Mouse (Mus musculus) liver, adult 2 months (tissue): ENCODE measurements at regions not wholly inside any gene's neighbourhood (a gene's known extent, or its start where the extent isn't known, plus 50 kb on each side); places are given as distances from the start of the nearest gene placed in this dataset.

Experiments used
- CTCF ChIP-seq: fragments of 200-500 bp; IDR thresholded peaks from 2 replicates; pipeline ENCODE4 v1.5.1; 2011; ENCODE audit warnings: low read depth, low read length, control low read depth
- POLR2A ChIP-seq: fragments of 200-500 bp; IDR thresholded peaks from 2 replicates; pipeline ENCODE4 v1.6.1; 2011; ENCODE audit warnings: low read length, control low read depth; ENCODE audit not compliant: insufficient read depth; ENCODE audit errors: extremely low read depth

DNA sequence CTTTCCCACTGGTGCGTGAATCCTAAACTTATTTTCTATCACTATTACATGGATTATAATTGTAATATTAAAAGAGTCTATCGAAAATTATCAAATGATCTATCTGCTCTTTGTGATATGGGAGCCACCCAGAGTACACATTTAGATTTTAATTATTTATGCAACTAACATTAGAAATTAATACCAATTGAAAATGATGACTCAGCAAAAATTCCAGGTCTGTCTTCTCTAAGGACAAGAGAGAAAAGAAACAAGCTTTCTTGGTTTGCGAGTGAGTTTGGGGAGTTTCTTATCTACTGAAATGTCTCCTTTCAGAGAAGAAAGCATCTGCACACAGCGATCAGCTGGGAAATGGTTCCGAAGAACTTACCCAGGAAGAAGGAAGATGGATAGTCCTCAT, 219.4 kb downstream of the Prr30 start:
- no peak for TF ChIP-seq POLR2A
- TF ChIP-seq CTCF, result no peak
